Mouse (Mus musculus) kidney, adult 2 months (tissue): ENCODE results near the gene Map3k20. TPM values are rescaled to one million over a fixed set of nuclear protein-coding genes. Genes with fewer than 3 reads are reported as not detected.

ENCODE experiments used
- DNase-seq: peaks from one replicate; pipeline ENCODE4 v3.0.0; 2021
- H3K27ac ChIP-seq: fragments of 200-500 bp; 2 replicates; pipeline ENCODE4 v1.5.1; 2012; ENCODE audit warnings: low read depth, low read length, control low read depth, inconsistent platforms; ENCODE audit not compliant: insufficient read depth
- H3K27me3 ChIP-seq: fragments of 200-500 bp; replicated peaks from 2 replicates; pipeline ENCODE4 v1.6.1; 2012; ENCODE audit warnings: mild to moderate bottlenecking, moderate library complexity, low read length, inconsistent platforms; ENCODE audit not compliant: control insufficient read depth, insufficient read depth
- H3K36me3 ChIP-seq: fragments of 200-500 bp; 2 replicates; pipeline ENCODE4 v1.6.1; 2012; ENCODE audit warnings: mild to moderate bottlenecking, moderate library complexity, low read length, inconsistent platforms; ENCODE audit not compliant: control insufficient read depth, insufficient read depth
- H3K4me1 ChIP-seq: fragments of 200-500 bp; 2 replicates; pipeline ENCODE4 v1.6.1; 2011; ENCODE audit warnings: low read length; ENCODE audit not compliant: control insufficient read depth, insufficient read depth
- H3K4me3 ChIP-seq: fragments of 200-500 bp; 2 replicates; pipeline ENCODE4 v1.5.1; 2011; ENCODE audit warnings: mild to moderate bottlenecking, low read depth, low read length, control low read depth; ENCODE audit not compliant: insufficient read depth
- CTCF ChIP-seq: fragments of 200-500 bp; conservative IDR thresholded peaks from 2 replicates; pipeline ENCODE4 v1.5.1; 2011; ENCODE audit warnings: low read depth, mild to moderate bottlenecking, control low read depth, low read length, moderate library complexity, mixed read lengths; ENCODE audit not compliant: insufficient read depth, insufficient read length
- POLR2A ChIP-seq: fragments of 200-500 bp; IDR thresholded peaks from one replicate; pipeline ENCODE4 v1.6.1; 2011; ENCODE audit warnings: low read depth, low read length, control low read depth
- WGBS: fragments of 180-500 bp; shearing (Covaris S2); methylation state at CpG from one replicate; pipeline ENCODE4 v1.1.7; 2018; 5-methylcytosine and 5-hydroxymethylcytosine counted together
- polyA plus RNA-seq: library from polyadenylated mRNA; depleted of rRNA; stranded (reverse); fragments of >200 nt; gene quantifications from 2 replicates; pipeline ENCODE4 v1.2.3, GENCODE M21; 2012

Gene Map3k20
- polyA plus RNA-seq, 1 experiment, result 8.3 TPM

- no peak for DNase-seq
- WGBS, result 74% methylated on average over 3 of the region's 3 CpGs
- no peak overlapping the region for H3K27ac ChIP-seq
- H3K4me3 ChIP-seq, result no peak overlapping the region
- H3K4me1 ChIP-seq, result no peaks in the 10 kb centered on the region
- TF ChIP-seq POLR2A (no peak), CTCF (no peak)
- H3K36me3 ChIP-seq, result no peaks in the 10 kb centered on the region
- no peaks in the 10 kb centered on the region for H3K27me3 ChIP-seq
These were observed 47.8 kb downstream of the Map3k20 start for GRCm38 (mm10) chr2:72333210-72333609.

GRCm38 (mm10) chr2:72336840-72337239, 51.4 kb downstream of the Map3k20 start:
- no peak for DNase-seq
- 93% methylated on average over 3 of the region's 3 CpGs for WGBS
- no peak overlapping the region for H3K27ac ChIP-seq
- TF ChIP-seq POLR2A (no peak), CTCF (no peak)
- no peak overlapping the region for H3K4me3 ChIP-seq
- H3K4me1 ChIP-seq, result no peaks in the 10 kb centered on the region
- no peaks in the 10 kb centered on the region for H3K36me3 ChIP-seq
- H3K27me3 ChIP-seq, result no peaks in the 10 kb centered on the region

DNA sequence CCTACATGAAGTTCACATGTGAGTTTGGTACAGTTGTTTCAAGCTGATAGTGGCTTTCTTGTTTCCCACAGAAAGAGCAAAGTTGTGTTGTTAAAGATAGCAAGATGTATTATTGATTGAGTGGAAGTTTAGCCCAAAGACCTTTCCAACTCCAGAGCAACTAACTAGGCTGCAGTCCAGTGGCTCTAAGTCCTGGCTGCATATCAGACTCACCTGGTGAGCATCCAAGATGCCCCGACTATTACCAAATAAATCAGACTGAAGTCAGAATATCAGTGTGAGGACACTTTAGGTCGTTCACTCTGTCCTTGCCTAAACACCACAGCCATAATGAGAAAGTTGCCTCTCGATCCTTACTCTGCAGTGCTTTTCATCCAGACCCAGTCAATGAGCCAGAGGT, 59.8 kb downstream of the Map3k20 start:
- no peaks in the 10 kb centered on the region for H3K36me3 ChIP-seq
- H3K27me3 ChIP-seq, result no peaks in the 10 kb centered on the region
- WGBS, result 84% methylated on average over 3 of the region's 3 CpGs
- TF ChIP-seq POLR2A (no peak), CTCF (no peak)
- no peaks in the 10 kb centered on the region for H3K4me1 ChIP-seq
- no peak overlapping the region for H3K4me3 ChIP-seq
- no peak overlapping the region for H3K27ac ChIP-seq
- DNase-seq, result no peak

- no peak for DNase-seq
- H3K27ac ChIP-seq, result no peak overlapping the region
- 90% methylated on average over 5 of the region's 5 CpGs for WGBS
- no peaks in the 10 kb centered on the region for H3K36me3 ChIP-seq
- no peaks in the 10 kb centered on the region for H3K27me3 ChIP-seq
- H3K4me1 ChIP-seq, result no peaks in the 10 kb centered on the region
- TF ChIP-seq CTCF, result no peak
- H3K4me3 ChIP-seq, result no peak overlapping the region
These were observed 65.9 kb downstream of the Map3k20 start for GRCm38 (mm10) chr2:72351329-72351728.

DNA sequence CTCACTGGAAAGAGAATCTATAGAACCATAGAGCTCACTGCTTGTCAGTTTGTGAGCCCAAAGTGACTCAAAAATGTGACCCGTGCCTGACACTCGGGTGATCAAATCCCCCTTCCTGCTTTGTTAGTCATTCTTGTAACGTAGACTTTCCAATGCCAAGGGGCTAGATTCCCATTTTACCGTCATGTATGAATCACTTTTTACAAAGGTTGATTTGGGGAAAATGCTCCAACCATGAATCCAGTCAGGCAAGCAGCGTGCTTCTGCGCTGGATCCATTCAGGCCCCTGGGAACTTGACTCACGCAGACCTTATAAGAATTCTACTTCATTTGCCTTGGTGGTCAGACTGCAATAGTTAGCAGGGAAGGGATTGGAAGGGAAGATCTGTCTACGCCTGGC, 66.3 kb downstream of the Map3k20 start:
- H3K27me3 ChIP-seq, result no peaks in the 10 kb centered on the region
- H3K4me3 ChIP-seq, result no peak overlapping the region
- H3K27ac ChIP-seq, result no peak overlapping the region
- no peaks in the 10 kb centered on the region for H3K4me1 ChIP-seq
- no peaks in the 10 kb centered on the region for H3K36me3 ChIP-seq
- 96% methylated on average over 8 of the region's 8 CpGs for WGBS
- TF ChIP-seq POLR2A (no peak), CTCF (no peak)
- no peak for DNase-seq

- Histone ChIP-seq H3K27ac (no peak overlapping the region), H3K36me3 (no peaks in the 10 kb centered on the region), H3K27me3 (no peaks in the 10 kb centered on the region), H3K4me1 (no peaks in the 10 kb centered on the region), H3K4me3 (no peak overlapping the region)
- no peak for TF ChIP-seq POLR2A
- DNase-seq, result no peak
These were observed 67.3 kb downstream of the Map3k20 start for GRCm38 (mm10) chr2:72352756-72353155.

DNA sequence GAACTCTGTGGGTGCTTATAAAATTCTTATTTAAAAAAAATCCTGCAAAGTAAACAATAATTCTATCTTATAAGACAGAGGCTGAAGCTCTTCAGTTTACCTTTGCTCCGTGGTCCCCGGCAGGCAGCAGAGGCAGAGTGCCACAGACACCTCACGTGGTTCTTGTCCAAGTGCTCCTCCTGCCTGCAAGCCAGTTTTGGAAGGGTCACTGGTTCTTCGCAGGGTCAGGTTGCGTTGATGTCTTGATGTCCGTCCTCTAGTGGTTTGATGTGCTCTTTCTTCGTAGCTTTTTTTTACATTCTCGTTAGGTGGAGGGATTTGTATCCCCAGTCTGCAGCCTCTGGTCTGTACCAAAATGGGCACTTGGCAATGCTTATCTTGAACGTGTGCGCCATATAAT, 71.0 kb downstream of the Map3k20 start:
- Histone ChIP-seq H3K27me3 (no peaks in the 10 kb centered on the region; the same call in 1 of the 2 replicates), H3K4me1 (no peaks in the 10 kb centered on the region), H3K36me3 (no peaks in the 10 kb centered on the region), H3K27ac (no peak overlapping the region), H3K4me3 (no peak overlapping the region)
- peak; percentile 20 for DNase-seq
- no peak for TF ChIP-seq POLR2A
- no peak for TF ChIP-seq CTCF
- 81% methylated on average over 10 of the region's 10 CpGs for WGBS

DNA sequence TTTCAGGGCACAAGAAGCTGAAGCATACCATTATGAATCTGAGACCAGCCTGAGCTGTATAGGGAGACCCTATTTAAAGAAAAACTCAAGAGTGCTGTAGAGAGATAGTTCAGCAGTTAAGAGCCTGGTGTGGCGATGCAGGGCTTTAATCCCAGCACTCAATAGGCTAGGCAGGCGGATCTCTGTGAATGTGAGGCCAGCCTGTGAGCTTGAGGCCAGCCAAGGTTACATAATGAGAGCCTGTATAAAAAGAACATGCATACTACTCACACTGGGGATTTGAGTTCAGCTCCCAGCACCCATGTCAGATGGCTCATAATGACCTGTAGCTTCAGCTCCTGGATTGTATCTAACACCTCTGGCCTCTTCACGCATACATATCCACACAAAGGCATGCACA, 76.1 kb downstream of the Map3k20 start:
- WGBS, result 89% methylated on average over 3 of the region's 3 CpGs
- TF ChIP-seq CTCF, result no peak
- TF ChIP-seq POLR2A, result no peak
- no peaks in the 10 kb centered on the region; the same call in 1 of the 2 replicates for H3K27me3 ChIP-seq
- H3K4me3 ChIP-seq, result no peak overlapping the region
- no peaks in the 10 kb centered on the region for H3K36me3 ChIP-seq
- H3K4me1 ChIP-seq, result no peaks in the 10 kb centered on the region; the same call in 1 of the 2 replicates
- DNase-seq, result no peak
- H3K27ac ChIP-seq, result no peak overlapping the region
